Mouse (Mus musculus) myocyte (in vitro differentiated cells): ENCODE results near the gene Myh1.

ENCODE experiments used
- CEBPB ChIP-seq: IDR thresholded peaks from 2 replicates; pipeline ENCODE4 v1.6.1; 2011; ENCODE audit warnings: mild to moderate bottlenecking, moderate library complexity; ENCODE audit not compliant: poor library complexity, insufficient read depth, severe bottlenecking
- E2F4 ChIP-seq: IDR thresholded peaks from one replicate; pipeline ENCODE4 v1.6.1; 2011; ENCODE audit warnings: mild to moderate bottlenecking, control low read depth, moderate library complexity; ENCODE audit not compliant: insufficient read depth
- MYOG ChIP-seq, 3 experiments: IDR thresholded peaks; one replicate each; pipeline ENCODE4 v1.6.1; 2011; ENCODE audit warnings: control low read depth in 2 of 3, low read depth in 2 of 3, mild to moderate bottlenecking in 2 of 3; ENCODE audit not compliant: insufficient read length in 2 of 3, control insufficient read depth in 1 of 3, insufficient read depth in 1 of 3
- POLR2A ChIP-seq: IDR thresholded peaks from one replicate; pipeline ENCODE4 v1.6.1; 2011; ENCODE audit warnings: low read depth, mild to moderate bottlenecking, control low read depth, moderate library complexity; ENCODE audit not compliant: insufficient read length
- POLR2AphosphoS2 ChIP-seq: IDR thresholded peaks from one replicate; pipeline ENCODE4 v1.6.1; 2011; ENCODE audit warnings: low read depth, control low read depth; ENCODE audit not compliant: insufficient read length
- TCF12 ChIP-seq: IDR thresholded peaks from one replicate; pipeline ENCODE4 v1.6.1; 2011; ENCODE audit warnings: mild to moderate bottlenecking, control low read depth; ENCODE audit not compliant: poor library complexity, insufficient read depth, severe bottlenecking
- USF1 ChIP-seq: IDR thresholded peaks from one replicate; pipeline ENCODE4 v1.6.1; 2011; ENCODE audit warnings: low read depth, mild to moderate bottlenecking, control low read depth, moderate library complexity

DNA sequence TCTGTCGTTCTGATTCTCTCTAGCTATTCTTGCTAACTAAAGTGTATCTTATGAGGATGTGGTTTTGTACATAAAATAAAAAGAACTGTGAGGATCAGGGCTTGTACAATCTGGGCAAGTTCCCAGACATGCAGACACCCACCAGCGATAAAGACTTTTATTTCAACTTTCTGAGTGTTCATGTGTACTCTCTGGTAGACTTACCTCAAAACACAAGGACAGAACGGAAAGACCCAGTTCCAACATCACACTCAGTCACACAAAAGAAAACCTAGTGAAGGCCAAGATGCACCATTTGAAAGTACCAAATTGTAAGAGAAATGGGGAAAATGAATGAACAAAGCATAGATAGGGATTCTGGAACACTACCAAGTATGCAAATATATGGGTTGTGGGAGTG is 28.9 kb downstream of the Myh1 start:
- TF ChIP-seq POLR2A (no peak), USF1 (no peak), TCF12 (no peak), POLR2AphosphoS2 (no peak), CEBPB (no peak), MYOG (IDR thresholded peaks at IDR 0.05; ENCODE audit: control insufficient read depth in 1 of 3, insufficient read depth in 1 of 3, insufficient read length in 2 of 3, low read depth in 2 of 3) (no peak), E2F4 (no peak)
